Mouse (Mus musculus): ENCODE data around the gene Hjurp. TPM values are rescaled to one million over a fixed set of nuclear protein-coding genes. Genes with fewer than 3 reads are reported as not detected.

The Hjurp gene
- polyA plus RNA-seq, 1 experiment = 56.1 TPM

GRCm38 (mm10) chr1:88298686-88299528, 21.5 kb upstream of the Hjurp start:
- no peak for DNase-seq (ENCODE audit: extremely low spot score in 1 of 2, low spot score in 1 of 2)

- no peak for DNase-seq (ENCODE audit: extremely low spot score in 1 of 2, low spot score in 1 of 2)
Measured at GRCm38 (mm10) chr1:88297480-88298258, 20.2 kb upstream of the Hjurp start.

GRCm38 (mm10) chr1:88296171-88296920, 18.9 kb upstream of the Hjurp start:
- no peak for DNase-seq (ENCODE audit: extremely low spot score in 1 of 2, low spot score in 1 of 2)

- no peak for DNase-seq (ENCODE audit: extremely low spot score in 1 of 2, low spot score in 1 of 2)
Measured at GRCm38 (mm10) chr1:88294650-88295049, 17.2 kb upstream of the Hjurp start.

- no peak for DNase-seq (ENCODE audit: extremely low spot score in 1 of 2, low spot score in 1 of 2)
Measured at GRCm38 (mm10) chr1:88292057-88292456, 14.6 kb upstream of the Hjurp start.

GRCm38 (mm10) chr1:88291409-88292005, 14.1 kb upstream of the Hjurp start:
- DNase-seq (ENCODE audit: extremely low spot score in 1 of 2, low spot score in 1 of 2) = no peak

GRCm38 (mm10) chr1:88290511-88290910, 13.1 kb upstream of the Hjurp start:
- DNase-seq (ENCODE audit: extremely low spot score in 1 of 2, low spot score in 1 of 2) = no peak

GRCm38 (mm10) chr1:88289917-88290316, 12.5 kb upstream of the Hjurp start:
- DNase-seq (ENCODE audit: extremely low spot score in 1 of 2, low spot score in 1 of 2) = peak in 1 of 2 experiments; percentile 58

- DNase-seq (ENCODE audit: extremely low spot score in 1 of 2, low spot score in 1 of 2) = no peak
Measured at GRCm38 (mm10) chr1:88289152-88289551, 11.7 kb upstream of the Hjurp start.

- no peak for DNase-seq (ENCODE audit: extremely low spot score in 1 of 2, low spot score in 1 of 2)
Measured at GRCm38 (mm10) chr1:88288789-88289127, 11.3 kb upstream of the Hjurp start.

- no peak for DNase-seq (ENCODE audit: extremely low spot score in 1 of 2, low spot score in 1 of 2)
Measured at GRCm38 (mm10) chr1:88288056-88288788, 10.8 kb upstream of the Hjurp start.

- DNase-seq (ENCODE audit: extremely low spot score in 1 of 2, low spot score in 1 of 2) = peak in 1 of 2 experiments; percentile 70
Measured at GRCm38 (mm10) chr1:88287697-88287980, 10.2 kb upstream of the Hjurp start.

GRCm38 (mm10) chr1:88286887-88287696, 9.7 kb upstream of the Hjurp start:
- no peak for DNase-seq (ENCODE audit: extremely low spot score in 1 of 2, low spot score in 1 of 2)

- no peak for DNase-seq (ENCODE audit: extremely low spot score in 1 of 2, low spot score in 1 of 2)
Measured at GRCm38 (mm10) chr1:88286136-88286845, 8.9 kb upstream of the Hjurp start.

GRCm38 (mm10) chr1:88285652-88286051, 8.2 kb upstream of the Hjurp start:
- DNase-seq (ENCODE audit: extremely low spot score in 1 of 2, low spot score in 1 of 2) = no peak

- DNase-seq (ENCODE audit: extremely low spot score in 1 of 2, low spot score in 1 of 2) = peak in 1 of 2 experiments; percentile 3
Measured at GRCm38 (mm10) chr1:88284946-88285320, 7.5 kb upstream of the Hjurp start.

GRCm38 (mm10) chr1:88284228-88284945, 7.0 kb upstream of the Hjurp start:
- DNase-seq (ENCODE audit: extremely low spot score in 1 of 2, low spot score in 1 of 2) = no peak
